Mouse (Mus musculus): ENCODE data around the gene Tmem38b.

Tmem38b gene

GRCm38 (mm10) chr4:53886342-53887088 lies 60.7 kb downstream of the Tmem38b start:
- no peak for DNase-seq

GRCm38 (mm10) chr4:53895335-53895734 lies 69.5 kb downstream of the Tmem38b start:
- no peak for DNase-seq

- no peak for DNase-seq
Observed at GRCm38 (mm10) chr4:53896150-53896833, 70.4 kb downstream of the Tmem38b start.

GRCm38 (mm10) chr4:53900386-53900971 lies 74.6 kb downstream of the Tmem38b start:
- peak; percentile 47 for DNase-seq

- DNase-seq: no peak
Observed at GRCm38 (mm10) chr4:53904335-53904734, 78.5 kb downstream of the Tmem38b start.

- peak; percentile 6 for DNase-seq
Observed at GRCm38 (mm10) chr4:53905537-53905936, 79.7 kb downstream of the Tmem38b start.

- DNase-seq: no peak
Observed at GRCm38 (mm10) chr4:53907071-53907470, 81.2 kb downstream of the Tmem38b start.

Measured in kidney, adult 11 months (tissue).